ENCODE assay signal across 11 mouse cellular contexts in genomic region chr6:31617341-31617740, GRCm38 (mm10). TPM values are rescaled to one million over a fixed set of nuclear protein-coding genes. Genes with fewer than 3 reads are reported as not detected.
DNase-seq lines count a peak whose midpoint lies in the region; ATAC-seq and TF ChIP-seq lines count a peak whose summit lies in the region.
"Had no signal": no experiment of that assay in that cellular context is flagged by ENCODE, and none has a peak within 500 bp of the region (broad histone marks: within the 10 kb centered on the region; RNA-seq: fewer than 3 reads in every experiment).

No protein-coding gene starts in this region.

- H3K4me2 ChIP-seq in heart, embryonic 13.5 days, result peak overlapping the region; percentile 42
- H3K4me2 ChIP-seq in stomach, embryonic 15.5 days, result no peak overlapping the region
- H3K4me2 ChIP-seq: hindbrain, embryonic 13.5 days; midbrain, embryonic 13.5 days had no signal

- 0 out of 2 replicates have a peak overlapping the region, but pooled peaks have one; percentile 33 for H3K9ac ChIP-seq in heart, embryonic 13.5 days
- no peak overlapping the region for H3K9ac ChIP-seq in liver, adult 2 months (ENCODE audit: low read depth, low read length)
- H3K9ac ChIP-seq in stomach, embryonic 15.5 days, result no peak overlapping the region
- H3K9ac ChIP-seq: hindbrain, embryonic 13.5 days; midbrain, embryonic 13.5 days had no signal

- H3K9me3 ChIP-seq in heart, embryonic 13.5 days, result no peaks in the 10 kb centered on the region
- no peaks in the 10 kb centered on the region for H3K9me3 ChIP-seq in stomach, embryonic 15.5 days
- H3K9me3 ChIP-seq: hindbrain, embryonic 13.5 days; midbrain, embryonic 13.5 days had no signal

- H3K27ac ChIP-seq in heart, embryonic 13.5 days (replicated peaks), result peak overlapping the region; percentile 61
- H3K27ac ChIP-seq in liver, adult 2 months (replicated peaks; ENCODE audit: insufficient read depth, low read depth, low read length), result peak overlapping the region; percentile 16; the same call in 1 of the 2 replicates
- no peak overlapping the region for H3K27ac ChIP-seq in stomach, embryonic 15.5 days
- H3K27ac ChIP-seq: hindbrain, embryonic 13.5 days; midbrain, embryonic 13.5 days had no signal

- H3K4me3 ChIP-seq in heart, embryonic 13.5 days, result no peak overlapping the region
- H3K4me3 ChIP-seq in liver, adult 2 months (ENCODE audit: insufficient read depth, low read depth, low read length), result no peak overlapping the region
- H3K4me3 ChIP-seq in stomach, embryonic 15.5 days (replicated peaks), result no peak overlapping the region
- H3K4me3 ChIP-seq: hindbrain, embryonic 13.5 days; midbrain, embryonic 13.5 days had no signal

- 3% methylated on average over 8 of the region's 8 CpGs for WGBS in heart, embryonic 13.5 days
- WGBS in liver, adult 2 months, result 19% methylated on average over 8 of the region's 8 CpGs
- 45% methylated on average over 8 of the region's 8 CpGs for WGBS in stomach, embryonic 15.5 days

- TF ChIP-seq CTCF in liver, adult 2 months (IDR thresholded peaks at IDR 0.05; ENCODE audit: low read depth, low read length), result no peak

- no peaks in the 10 kb centered on the region for H3K79me2 ChIP-seq in liver, adult 2 months (ENCODE audit: control insufficient read depth, insufficient read depth, low read length)

- H3K4me1 ChIP-seq in heart, embryonic 13.5 days, result peaks cover 70% of the 10 kb centered on the region
- H3K4me1 ChIP-seq in liver, adult 2 months (ENCODE audit: control insufficient read depth, insufficient read depth, low read length), result peaks cover 1% of the 10 kb centered on the region; the same call in 1 of the 2 replicates
- H3K4me1 ChIP-seq in stomach, embryonic 15.5 days, result no peaks in the 10 kb centered on the region
- H3K4me1 ChIP-seq: hindbrain, embryonic 13.5 days; midbrain, embryonic 13.5 days had no signal

- DNase-seq in kidney, adult 8-10 months, result peak; percentile 38 to 49
- no peak for DNase-seq in kidney, adult 18-20 months
- DNase-seq in liver, adult 2 months (ENCODE audit: extremely low read depth, low read depth, low spot score), result no peak
- no peak for DNase-seq in left cerebral cortex, postnatal 36 days (ENCODE audit: low spot score in 2 of 2)
- DNase-seq in spleen, adult 12 weeks (ENCODE audit: low spot score), result no peak
- DNase-seq in layer of hippocampus, postnatal 14 days (ENCODE audit: low spot score in 2 of 2), result no peak
- DNase-seq: cerebellum, postnatal 25 days had no signal

- intact Hi-C loops in left cerebral cortex, postnatal 36 days (cut with DNase I), result no loop called here

- no peaks in the 10 kb centered on the region for H3K27me3 ChIP-seq in heart, embryonic 13.5 days (replicated peaks)
- H3K27me3 ChIP-seq in liver, adult 2 months (ENCODE audit: control insufficient read depth, insufficient read depth, low read length), result no peaks in the 10 kb centered on the region
- H3K27me3 ChIP-seq in stomach, embryonic 15.5 days (replicated peaks), result no peaks in the 10 kb centered on the region
- H3K27me3 ChIP-seq: hindbrain, embryonic 13.5 days; midbrain, embryonic 13.5 days had no signal

- no peaks in the 10 kb centered on the region for H3K36me3 ChIP-seq in heart, embryonic 13.5 days
- no peaks in the 10 kb centered on the region for H3K36me3 ChIP-seq in liver, adult 2 months (ENCODE audit: control insufficient read depth, insufficient read depth, low read length)
- H3K36me3 ChIP-seq in stomach, embryonic 15.5 days, result no peaks in the 10 kb centered on the region
- H3K36me3 ChIP-seq: hindbrain, embryonic 13.5 days; midbrain, embryonic 13.5 days had no signal

- peak; percentile 61; the same call in 1 of the 2 replicates for ATAC-seq in heart, embryonic 13.5 days (ENCODE audit: extremely low read depth, insufficient number of reproducible peaks, low FRiP score, low TSS enrichment)
- ATAC-seq in stomach, embryonic 15.5 days (ENCODE audit: insufficient read depth, low FRiP score, low read depth), result peak; percentile 44; the same call in 1 of the 2 replicates
- ATAC-seq: midbrain, embryonic 13.5 days had no signal

- TF ChIP-seq POLR2A in liver, adult 2 months (IDR thresholded peaks at IDR 0.05; ENCODE audit: extremely low read depth, insufficient read depth, low read length), result no peak

RNA-seq across cellular contexts. Expression of gene Podxl, which starts 53.6 kb away (rescaled TPM):
- polyA plus RNA-seq in heart, embryonic 13.5 days (2015; fragmentation: Nextera tagmentation; extraction: Ambion mirVana), result 18.4 and 22.2 TPM in 2 replicates
- 3.0 and 3.6 TPM in 2 replicates for total RNA-seq in liver, adult 2 months (2014; rRNA removed)
- polyA plus RNA-seq in liver, adult 2 months (2012; rRNA removed), result 2.1 and 2.4 TPM in 2 replicates
- polyA plus RNA-seq in stomach, embryonic 15.5 days (2015; fragmentation: Nextera tagmentation; extraction: Ambion mirVana), result 26.9 and 27.1 TPM in 2 replicates
- 10 to 100 TPM; 15.6 to 17.2 TPM for total RNA-seq in left cerebral cortex, postnatal 36 days (2021)
- total RNA-seq in layer of hippocampus, postnatal 14 days (2021), result 10 to 100 TPM; 16.4 to 18.9 TPM

Comparison
In these comparisons a context has a peak if more than half of its experiments do, and no peak if none do; other contexts are left out.
1. DNase-seq: peak in kidney, adult 8-10 months (2 of 2); none in kidney, adult 18-20 months (single experiment), liver, adult 2 months (single experiment), left cerebral cortex, postnatal 36 days (0 of 2), spleen, adult 12 weeks (single experiment) and layer of hippocampus, postnatal 14 days (0 of 2).